Mouse (Mus musculus): ENCODE data around the gene Slc2a4.

The Slc2a4 gene

GRCm38 (mm10) chr11:69900471-69901405 is 47.2 kb downstream of the Slc2a4 start, which contains the start of the genes 2810408A11Rik and Neurl4:
Gene 2810408A11Rik (minus strand): TSS chr11:69900987.
Gene Neurl4 (plus strand): TSS chr11:69901072.
- DNase-seq (ENCODE audit: low spot score) = peak; percentile 69

GRCm38 (mm10) chr11:69899870-69900269 is 48.1 kb downstream of the Slc2a4 start:
- DNase-seq (ENCODE audit: low spot score) = no peak

- DNase-seq (ENCODE audit: low spot score) = no peak
These were observed 52.7 kb downstream of the Slc2a4 start, which contains the start of gene Acap1 for GRCm38 (mm10) chr11:69895291-69895690. Gene Acap1 (minus strand): TSS chr11:69895539.

GRCm38 (mm10) chr11:69894671-69895070 is 53.3 kb downstream of the Slc2a4 start:
- DNase-seq (ENCODE audit: low spot score) = no peak
